ENCODE assay signal across 36 mouse cellular contexts in the genomic region with DNA sequence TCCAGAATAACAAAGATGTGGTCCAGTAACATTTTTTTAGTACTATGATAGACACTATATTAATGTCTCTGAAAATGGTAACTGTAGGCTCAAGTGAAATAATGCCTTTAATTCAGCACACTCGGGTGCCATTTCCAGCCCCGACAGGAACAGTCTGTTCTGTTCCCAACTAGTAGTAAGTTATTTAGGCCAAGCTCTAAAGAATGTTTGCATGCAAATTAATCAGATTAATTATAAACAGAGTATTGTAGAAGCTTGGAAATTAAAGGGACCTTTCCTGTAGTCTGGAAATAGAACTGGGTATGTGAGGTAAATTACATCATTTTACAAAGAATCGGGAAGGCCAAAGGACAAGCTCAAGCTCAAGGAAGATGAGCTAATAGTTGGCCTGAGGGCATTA. TPM values are rescaled to one million over a fixed set of nuclear protein-coding genes. Genes with fewer than 3 reads are reported as not detected.
DNase-seq lines count a peak whose midpoint lies in the region; ATAC-seq lines count a peak whose summit lies in the region.
"Had no signal": no experiment of that assay in that cellular context is flagged by ENCODE, and none has a peak within 500 bp of the region (broad histone marks: within the 10 kb centered on the region; RNA-seq: fewer than 3 reads in every experiment).

No protein-coding gene starts in this region.

- 87% methylated on average over 3 of the region's 3 CpGs for WGBS in kidney, embryonic 14.5 days
- WGBS in kidney, embryonic 16.5 days: 78% methylated on average over 3 of the region's 3 CpGs
- WGBS in midbrain, embryonic 11.5 days: 96% methylated on average over 3 of the region's 3 CpGs
- WGBS in midbrain, embryonic 10.5 days: 97% methylated on average over 3 of the region's 3 CpGs

- no peak overlapping the region for H3K9ac ChIP-seq in kidney, embryonic 14.5 days (ENCODE audit: low read depth, low read length)
- H3K9ac ChIP-seq in kidney, embryonic 16.5 days (replicated peaks; ENCODE audit: low read length): no peak overlapping the region
- H3K9ac ChIP-seq in midbrain, embryonic 11.5 days (ENCODE audit: low read length): no peak overlapping the region
- H3K9ac ChIP-seq: embryonic facial prominence, embryonic 13.5 days; forebrain, embryonic 13.5 days; hindbrain, embryonic 13.5 days had no signal

- no peaks in the 10 kb centered on the region for H3K9me3 ChIP-seq in kidney, embryonic 14.5 days (ENCODE audit: control insufficient read depth, low read length)
- no peaks in the 10 kb centered on the region for H3K9me3 ChIP-seq in kidney, embryonic 16.5 days (ENCODE audit: low read length)
- no peaks in the 10 kb centered on the region for H3K9me3 ChIP-seq in midbrain, embryonic 11.5 days (ENCODE audit: control insufficient read depth, low read length)
- H3K9me3 ChIP-seq in midbrain, embryonic 10.5 days (replicated peaks): no peaks in the 10 kb centered on the region
- H3K9me3 ChIP-seq: embryonic facial prominence, embryonic 10.5 days; embryonic facial prominence, embryonic 13.5 days; forebrain, embryonic 10.5 days; forebrain, embryonic 13.5 days; hindbrain, embryonic 10.5 days; hindbrain, embryonic 13.5 days had no signal

- H3K27ac ChIP-seq in kidney, embryonic 14.5 days (ENCODE audit: low read depth, low read length): no peak overlapping the region
- no peak overlapping the region for H3K27ac ChIP-seq in kidney, embryonic 16.5 days (ENCODE audit: low read length)
- no peak overlapping the region for H3K27ac ChIP-seq in midbrain, embryonic 11.5 days (ENCODE audit: low read depth, low read length)
- no peak overlapping the region for H3K27ac ChIP-seq in midbrain, embryonic 10.5 days (replicated peaks)
- H3K27ac ChIP-seq: embryonic facial prominence, embryonic 10.5 days; embryonic facial prominence, embryonic 13.5 days; forebrain, embryonic 10.5 days; forebrain, embryonic 13.5 days; hindbrain, embryonic 10.5 days; hindbrain, embryonic 13.5 days had no signal

- ATAC-seq in kidney, embryonic 14.5 days (ENCODE audit: low FRiP score, low TSS enrichment): no peak
- ATAC-seq in kidney, embryonic 16.5 days (ENCODE audit: low FRiP score, low TSS enrichment): no peak
- ATAC-seq in midbrain, embryonic 11.5 days (ENCODE audit: low FRiP score): no peak
- ATAC-seq: forebrain, embryonic 13.5 days; forebrain, embryonic 16.5 days; hindbrain, embryonic 16.5 days had no signal

- peak; percentile 46 for DNase-seq in kidney, adult 11 months
- DNase-seq in kidney, adult 8-10 months: peak; percentile 49 to 56
- DNase-seq in midbrain, embryonic 11.5 days (ENCODE audit: low spot score, missing footprints): peak; percentile 44
- DNase-seq in midbrain, embryonic 10.5 days (ENCODE audit: low spot score): no peak
- peak; percentile 39 to 76 for DNase-seq in kidney, postnatal 36 days
- DNase-seq in adrenal gland, postnatal 36 days: no peak
- DNase-seq: adrenal gland, adult 2 months; adrenal gland, postnatal 14 days; B cell, adult 2 months; cerebellum, adult 11-12 months; cerebellum, adult 8-10 months; cerebellum, postnatal 10 days; cerebellum, postnatal 36 days; embryo, embryonic 11 days; gastrocnemius, postnatal 10 days; gastrocnemius, postnatal 36 days had no signal

- H3K4me2 ChIP-seq in kidney, embryonic 14.5 days (replicated peaks; ENCODE audit: low read depth, low read length): no peak overlapping the region
- no peak overlapping the region for H3K4me2 ChIP-seq in kidney, embryonic 16.5 days (replicated peaks; ENCODE audit: low read depth, low read length)
- no peak overlapping the region for H3K4me2 ChIP-seq in midbrain, embryonic 11.5 days
- H3K4me2 ChIP-seq: embryonic facial prominence, embryonic 13.5 days; forebrain, embryonic 13.5 days; heart, embryonic 11.5 days; hindbrain, embryonic 13.5 days had no signal

- H3K27me3 ChIP-seq in kidney, embryonic 14.5 days (ENCODE audit: control insufficient read depth, insufficient read depth, low read length): no peaks in the 10 kb centered on the region
- H3K27me3 ChIP-seq in kidney, embryonic 16.5 days (ENCODE audit: insufficient read depth, low read length): no peaks in the 10 kb centered on the region
- no peaks in the 10 kb centered on the region for H3K27me3 ChIP-seq in midbrain, embryonic 11.5 days (ENCODE audit: control insufficient read depth, insufficient read depth, low read length)
- no peaks in the 10 kb centered on the region for H3K27me3 ChIP-seq in midbrain, embryonic 10.5 days (ENCODE audit: low read depth, poor library complexity, severe bottlenecking)
- H3K27me3 ChIP-seq: embryonic facial prominence, embryonic 13.5 days; forebrain, embryonic 13.5 days; hindbrain, embryonic 13.5 days had no signal

- H3K4me1 ChIP-seq in kidney, embryonic 14.5 days (ENCODE audit: control insufficient read depth, insufficient read depth, low read length): no peaks in the 10 kb centered on the region
- no peaks in the 10 kb centered on the region for H3K4me1 ChIP-seq in kidney, embryonic 16.5 days (ENCODE audit: insufficient read depth, low read length)
- no peaks in the 10 kb centered on the region for H3K4me1 ChIP-seq in midbrain, embryonic 11.5 days (ENCODE audit: control insufficient read depth, insufficient read depth, low read length)
- no peaks in the 10 kb centered on the region for H3K4me1 ChIP-seq in midbrain, embryonic 10.5 days
- H3K4me1 ChIP-seq: embryonic facial prominence, embryonic 10.5 days; embryonic facial prominence, embryonic 13.5 days; forebrain, embryonic 10.5 days; forebrain, embryonic 13.5 days; hindbrain, embryonic 10.5 days; hindbrain, embryonic 13.5 days had no signal

- no peak overlapping the region for H3K4me3 ChIP-seq in kidney, embryonic 14.5 days (ENCODE audit: low read length)
- H3K4me3 ChIP-seq in kidney, embryonic 16.5 days (ENCODE audit: low read length): no peak overlapping the region
- no peak overlapping the region for H3K4me3 ChIP-seq in midbrain, embryonic 11.5 days (ENCODE audit: low read depth, low read length)
- H3K4me3 ChIP-seq in midbrain, embryonic 10.5 days: no peak overlapping the region
- H3K4me3 ChIP-seq: embryonic facial prominence, embryonic 10.5 days; embryonic facial prominence, embryonic 13.5 days; erythroblast, embryonic 14.5 days; forebrain, embryonic 10.5 days; forebrain, embryonic 13.5 days; hindbrain, embryonic 10.5 days; hindbrain, embryonic 13.5 days had no signal

- peaks cover 57% of the 10 kb centered on the region for H3K36me3 ChIP-seq in kidney, embryonic 14.5 days (ENCODE audit: control insufficient read depth, insufficient read depth, low read length)
- peaks cover 27% of the 10 kb centered on the region for H3K36me3 ChIP-seq in kidney, embryonic 16.5 days (ENCODE audit: insufficient read depth, low read length)
- no peaks in the 10 kb centered on the region; the same call in none of the 2 replicates for H3K36me3 ChIP-seq in midbrain, embryonic 11.5 days (ENCODE audit: control insufficient read depth, insufficient read depth, low read length)
- peaks cover 86% of the 10 kb centered on the region for H3K36me3 ChIP-seq in midbrain, embryonic 10.5 days

RNA-seq across cellular contexts. Expression of a gene that starts 34.3 kb away (rescaled TPM):
- 83.9 and 105 TPM in 2 replicates for polyA plus RNA-seq in kidney, embryonic 14.5 days (2014; fragmentation: Nextera tagmentation; extraction: Ambion mirVana)
- 78.5 and 80.0 TPM in 2 replicates for polyA plus RNA-seq in kidney, embryonic 16.5 days (2015; fragmentation: Nextera tagmentation; extraction: Ambion mirVana)
- 113 and 131 TPM in 2 replicates for polyA plus RNA-seq in midbrain, embryonic 11.5 days (2014; fragmentation: Nextera tagmentation; extraction: Ambion mirVana)
- polyA plus RNA-seq in midbrain, embryonic 10.5 days (2016; fragmentation: Nextera tagmentation; extraction: Ambion mirVana): 88.0 and 92.5 TPM in 2 replicates
- total RNA-seq in adrenal gland, postnatal 36 days (2021): 10 to 100 TPM; 44.9 to 62.9 TPM

RNA-seq across cellular contexts. Expression of a gene that starts 38.2 kb away (rescaled TPM):
- polyA plus RNA-seq in kidney, embryonic 14.5 days (2014; fragmentation: Nextera tagmentation; extraction: Ambion mirVana): not detected in 2 replicates
- not detected in 2 replicates for polyA plus RNA-seq in kidney, embryonic 16.5 days (2015; fragmentation: Nextera tagmentation; extraction: Ambion mirVana)
- polyA plus RNA-seq in midbrain, embryonic 11.5 days (2014; fragmentation: Nextera tagmentation; extraction: Ambion mirVana): 3.0 and 4.3 TPM in 2 replicates
- 1.3 TPM in 2 replicates for polyA plus RNA-seq in midbrain, embryonic 10.5 days (2016; fragmentation: Nextera tagmentation; extraction: Ambion mirVana)
- not detected for total RNA-seq in adrenal gland, postnatal 36 days (2021)
- total RNA-seq: adrenal gland, adult 2 months; adrenal gland, postnatal 14 days; gastrocnemius, adult 18-20 months; gastrocnemius, postnatal 10 days; gastrocnemius, postnatal 36 days; granulocyte monocyte progenitor cell, adult 5-6 weeks; heart, adult 8-10 months; heart, postnatal 25 days; MEL had no signal
- polyA plus RNA-seq: adrenal gland, adult 2 months; cortical plate, adult 2 months; embryonic facial prominence, embryonic 13.5 days; erythroblast, embryonic 14.5 days; heart, embryonic 11.5 days; heart, embryonic 14.5 days; heart, postnatal 0 days; hindbrain, embryonic 10.5 days; hindbrain, embryonic 13.5 days; hindbrain, embryonic 16.5 days had no signal

Comparison
In these comparisons a context has a peak if more than half of its experiments do, and no peak if none do; other contexts are left out.
1. DNase-seq: peak in kidney, adult 11 months (single experiment), kidney, adult 8-10 months (2 of 2), midbrain, embryonic 11.5 days (single experiment) and kidney, postnatal 36 days (2 of 2); none in midbrain, embryonic 10.5 days (single experiment) and adrenal gland, postnatal 36 days (0 of 2).